ENCODE assay signal across 9 mouse cellular contexts in genomic region chr12:32292749-32293128, GRCm38 (mm10).
DNase-seq lines count a peak whose midpoint lies in the region; ATAC-seq and TF ChIP-seq lines count a peak whose summit lies in the region.
"Had no signal": no experiment of that assay in that cellular context is flagged by ENCODE, and none has a peak within 500 bp of the region (broad histone marks: within the 10 kb centered on the region; RNA-seq: fewer than 3 reads in every experiment).

No protein-coding gene starts in this region.

- no peaks in the 10 kb centered on the region for H3K27me3 ChIP-seq in hindbrain, postnatal 0 days (ENCODE audit: insufficient read depth, low read length)
- no peaks in the 10 kb centered on the region for H3K27me3 ChIP-seq in hindbrain, embryonic 10.5 days (ENCODE audit: insufficient read depth, poor library complexity, severe bottlenecking)
- no peaks in the 10 kb centered on the region for H3K27me3 ChIP-seq in kidney, embryonic 16.5 days (ENCODE audit: insufficient read depth, low read length)
- H3K27me3 ChIP-seq in megakaryocyte, embryonic 14.5 days (replicated peaks), result peaks cover 8% of the 10 kb centered on the region
- H3K27me3 ChIP-seq in forebrain, postnatal 0 days (ENCODE audit: insufficient read depth, low read length), result no peaks in the 10 kb centered on the region

- no peaks in the 10 kb centered on the region for H3K36me3 ChIP-seq in hindbrain, postnatal 0 days (ENCODE audit: insufficient read depth, low read length)
- H3K36me3 ChIP-seq in hindbrain, embryonic 10.5 days, result no peaks in the 10 kb centered on the region
- no peaks in the 10 kb centered on the region for H3K36me3 ChIP-seq in kidney, embryonic 16.5 days (ENCODE audit: insufficient read depth, low read length)
- H3K36me3 ChIP-seq in megakaryocyte, embryonic 14.5 days (replicated peaks; ENCODE audit: low read length), result no peaks in the 10 kb centered on the region
- H3K36me3 ChIP-seq in forebrain, postnatal 0 days (ENCODE audit: insufficient read depth), result no peaks in the 10 kb centered on the region
- H3K36me3 ChIP-seq: limb, embryonic 12.5 days had no signal

- 69% methylated on average over 5 of the region's 5 CpGs for WGBS in hindbrain, postnatal 0 days
- WGBS in hindbrain, embryonic 10.5 days, result 68% methylated on average over 5 of the region's 5 CpGs
- 61% methylated on average over 5 of the region's 5 CpGs for WGBS in kidney, embryonic 16.5 days
- 75% methylated on average over 5 of the region's 5 CpGs for WGBS in forebrain, postnatal 0 days

- H3K4me2 ChIP-seq in hindbrain, postnatal 0 days (ENCODE audit: low read depth, low read length), result no peak overlapping the region
- no peak overlapping the region for H3K4me2 ChIP-seq in kidney, embryonic 16.5 days (replicated peaks; ENCODE audit: low read depth, low read length)
- H3K4me2 ChIP-seq in forebrain, postnatal 0 days (ENCODE audit: low read depth), result no peak overlapping the region

- ATAC-seq in hindbrain, postnatal 0 days, result 0 out of 2 replicates have a peak, but pooled peaks have one; percentile 22
- ATAC-seq in kidney, embryonic 16.5 days (ENCODE audit: low FRiP score, low TSS enrichment), result peak; percentile 28; the same call in 1 of the 2 replicates
- no peak for ATAC-seq in forebrain, postnatal 0 days

- DNase-seq in hindbrain, postnatal 0 days (ENCODE audit: low spot score), result no peak
- no peak for DNase-seq in hindbrain, embryonic 10.5 days (ENCODE audit: low spot score)
- peak; percentile 30 for DNase-seq in yolk sac, embryonic 10.5 days (ENCODE audit: low spot score)
- no peak for DNase-seq in layer of hippocampus, postnatal 14 days (ENCODE audit: low spot score in 2 of 2)
- DNase-seq in forebrain, postnatal 0 days, result no peak

- 0 out of 2 replicates have a peak, but pooled peaks have one; percentile 26 for TF ChIP-seq CTCF in hindbrain, postnatal 0 days (IDR thresholded peaks at IDR 0.05; ENCODE audit: low read depth)
- TF ChIP-seq CTCF in bone marrow macrophage, adult 2 months (IDR thresholded peaks at IDR 0.05; ENCODE audit: low read depth, low read length), result 0 out of 2 replicates have a peak, but pooled peaks have one; percentile 17
- no peak for TF ChIP-seq CTCF in forebrain, postnatal 0 days (IDR thresholded peaks at IDR 0.05; ENCODE audit: low read depth)

- H3K9me3 ChIP-seq in hindbrain, postnatal 0 days (ENCODE audit: low read length), result no peaks in the 10 kb centered on the region
- no peaks in the 10 kb centered on the region for H3K9me3 ChIP-seq in hindbrain, embryonic 10.5 days
- H3K9me3 ChIP-seq in kidney, embryonic 16.5 days (ENCODE audit: low read length), result no peaks in the 10 kb centered on the region
- 0 out of 2 replicates have a peak, but pooled peaks cover 4% of the 10 kb centered on the region for H3K9me3 ChIP-seq in megakaryocyte, embryonic 14.5 days
- H3K9me3 ChIP-seq in forebrain, postnatal 0 days (ENCODE audit: low read length), result no peaks in the 10 kb centered on the region
- H3K9me3 ChIP-seq: limb, embryonic 12.5 days had no signal

- H3K4me1 ChIP-seq in hindbrain, postnatal 0 days (ENCODE audit: insufficient read depth, low read length), result no peaks in the 10 kb centered on the region
- H3K4me1 ChIP-seq in hindbrain, embryonic 10.5 days (replicated peaks), result no peaks in the 10 kb centered on the region
- H3K4me1 ChIP-seq in bone marrow macrophage, adult 2 months (ENCODE audit: control insufficient read depth, insufficient read depth, low read length), result peaks cover 17% of the 10 kb centered on the region
- H3K4me1 ChIP-seq in kidney, embryonic 16.5 days (ENCODE audit: insufficient read depth, low read length), result no peaks in the 10 kb centered on the region
- H3K4me1 ChIP-seq in megakaryocyte, embryonic 14.5 days, result peaks cover 33% of the 10 kb centered on the region
- no peaks in the 10 kb centered on the region for H3K4me1 ChIP-seq in forebrain, postnatal 0 days (ENCODE audit: insufficient read depth)
- H3K4me1 ChIP-seq: limb, embryonic 12.5 days had no signal

- H3K9ac ChIP-seq in hindbrain, postnatal 0 days (replicated peaks; ENCODE audit: low read length), result no peak overlapping the region
- H3K9ac ChIP-seq in kidney, embryonic 16.5 days (replicated peaks; ENCODE audit: low read length), result no peak overlapping the region
- H3K9ac ChIP-seq in forebrain, postnatal 0 days, result no peak overlapping the region

- no peak for TF ChIP-seq POLR2A in bone marrow macrophage, adult 2 months (IDR thresholded peaks at IDR 0.05; ENCODE audit: borderline replicate concordance, low read depth, low read length)

- no peak overlapping the region for H3K27ac ChIP-seq in hindbrain, postnatal 0 days
- no peak overlapping the region for H3K27ac ChIP-seq in hindbrain, embryonic 10.5 days
- H3K27ac ChIP-seq in bone marrow macrophage, adult 2 months (ENCODE audit: insufficient read depth, low read depth, low read length), result peak overlapping the region; percentile 93
- H3K27ac ChIP-seq in kidney, embryonic 16.5 days (ENCODE audit: low read length), result no peak overlapping the region
- H3K27ac ChIP-seq in forebrain, postnatal 0 days (ENCODE audit: low read depth, low read length), result no peak overlapping the region
- H3K27ac ChIP-seq: limb, embryonic 12.5 days had no signal

- no peak overlapping the region for H3K4me3 ChIP-seq in hindbrain, postnatal 0 days (ENCODE audit: low read length)
- H3K4me3 ChIP-seq in hindbrain, embryonic 10.5 days, result no peak overlapping the region
- H3K4me3 ChIP-seq in bone marrow macrophage, adult 2 months (ENCODE audit: insufficient read depth, low read length), result peak overlapping the region; percentile 36
- H3K4me3 ChIP-seq in kidney, embryonic 16.5 days (ENCODE audit: low read length), result no peak overlapping the region
- peak overlapping the region; percentile 92 for H3K4me3 ChIP-seq in megakaryocyte, embryonic 14.5 days (replicated peaks)
- no peak overlapping the region for H3K4me3 ChIP-seq in forebrain, postnatal 0 days (ENCODE audit: low read depth, low read length)

Comparison
In these comparisons a context has a peak if more than half of its experiments do, and no peak if none do; other contexts are left out.
1. H3K4me3 ChIP-seq: peak in bone marrow macrophage, adult 2 months (single experiment) and megakaryocyte, embryonic 14.5 days (single experiment); none in hindbrain, postnatal 0 days (single experiment), hindbrain, embryonic 10.5 days (single experiment), kidney, embryonic 16.5 days (single experiment) and forebrain, postnatal 0 days (single experiment).